Mouse (Mus musculus): ENCODE data around the gene Btbd7. TPM values are rescaled to one million over a fixed set of nuclear protein-coding genes. Genes with fewer than 3 reads are reported as not detected.

The Btbd7 gene
- total RNA-seq (2023): 34.9 and 50.3 TPM in 2 replicates

DNA sequence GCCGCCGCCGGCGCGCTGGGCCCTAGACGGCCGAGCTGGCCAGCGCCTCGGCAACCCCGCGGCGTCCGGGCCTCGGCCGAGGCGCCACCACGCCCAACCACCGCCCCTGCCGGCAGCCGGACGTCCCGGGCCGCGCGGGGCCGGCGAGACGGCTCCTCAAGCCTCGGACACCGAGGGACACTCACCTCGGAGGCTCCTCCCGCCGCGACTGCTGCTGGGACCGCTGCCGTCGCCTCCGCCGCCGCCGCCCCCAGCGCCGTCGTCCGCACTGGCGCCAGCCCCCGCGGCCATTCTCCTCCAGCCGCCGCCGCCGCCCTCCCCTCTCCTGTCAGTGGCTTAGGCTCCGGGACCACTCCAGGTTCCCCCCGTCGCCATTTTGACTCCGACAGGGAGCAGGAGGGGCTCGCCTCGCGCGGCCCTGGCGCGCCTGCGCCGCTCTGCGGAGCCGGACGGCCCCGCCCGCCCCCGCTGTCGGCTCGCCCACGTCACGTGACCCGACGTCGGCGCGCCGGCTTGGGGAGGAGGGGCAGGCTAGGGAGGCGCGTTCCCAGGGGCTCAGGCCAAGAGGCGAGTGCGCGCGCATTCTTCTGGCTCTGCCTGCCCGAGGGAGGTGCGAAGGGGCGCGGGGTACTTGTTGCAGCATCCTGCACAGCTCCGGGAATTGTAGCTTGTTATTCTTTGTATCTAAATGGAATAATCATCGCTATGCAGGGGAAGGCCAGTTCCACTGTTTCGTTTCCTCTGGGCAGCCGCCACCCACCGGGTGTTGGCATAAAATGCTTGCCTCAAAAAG lies at the start of gene Btbd7:
TSS of gene Btbd7 (minus strand) at position 441 of the 793 bp plus-strand sequence.

DNA sequence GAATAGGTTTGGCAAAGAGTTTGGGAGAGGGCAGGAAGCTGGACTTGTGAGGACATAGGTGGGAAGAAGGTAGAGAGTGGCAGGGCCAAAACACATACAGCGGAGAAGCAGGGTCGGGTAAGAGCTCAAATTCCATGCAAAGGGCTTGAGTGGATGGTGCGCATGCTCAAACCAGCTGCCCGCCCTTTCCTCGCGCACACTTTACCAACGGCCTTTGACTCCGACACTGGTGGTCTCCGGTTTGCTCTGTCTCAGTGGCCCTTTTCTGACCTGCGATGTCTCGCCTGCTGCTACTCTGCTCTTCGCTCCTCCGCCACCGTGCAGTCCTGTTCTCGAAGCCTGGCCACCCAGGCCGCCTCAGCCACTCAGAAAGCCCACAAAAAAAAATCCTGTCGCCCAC lies 20.8 kb upstream of the Btbd7 start, which contains the start of gene Cox8c:
TSS of gene Cox8c (plus strand) at position 226 of the 400 bp plus-strand sequence.

DNA sequence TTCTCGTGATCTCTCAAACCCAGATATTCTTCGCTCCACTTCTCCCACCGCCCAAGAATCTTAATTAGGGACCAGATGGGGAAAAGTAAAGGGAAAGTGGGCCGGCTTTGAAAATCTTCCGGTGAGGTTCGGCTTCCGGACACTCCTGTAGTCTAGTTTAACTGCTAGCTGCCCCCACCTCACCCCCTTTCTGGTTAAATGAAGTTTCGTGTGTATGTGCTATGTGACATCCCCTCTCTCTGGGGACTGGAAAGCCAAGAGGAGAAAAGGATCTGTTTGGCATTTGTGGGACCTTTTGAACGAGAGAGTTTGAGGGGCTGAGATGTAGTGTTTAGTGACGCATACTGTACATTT lies 119.9 kb downstream of the Btbd7 start, which contains the start of gene Gm20604:
TSS of gene Gm20604 (minus strand) at position 270 of the 354 bp plus-strand sequence.

DNA sequence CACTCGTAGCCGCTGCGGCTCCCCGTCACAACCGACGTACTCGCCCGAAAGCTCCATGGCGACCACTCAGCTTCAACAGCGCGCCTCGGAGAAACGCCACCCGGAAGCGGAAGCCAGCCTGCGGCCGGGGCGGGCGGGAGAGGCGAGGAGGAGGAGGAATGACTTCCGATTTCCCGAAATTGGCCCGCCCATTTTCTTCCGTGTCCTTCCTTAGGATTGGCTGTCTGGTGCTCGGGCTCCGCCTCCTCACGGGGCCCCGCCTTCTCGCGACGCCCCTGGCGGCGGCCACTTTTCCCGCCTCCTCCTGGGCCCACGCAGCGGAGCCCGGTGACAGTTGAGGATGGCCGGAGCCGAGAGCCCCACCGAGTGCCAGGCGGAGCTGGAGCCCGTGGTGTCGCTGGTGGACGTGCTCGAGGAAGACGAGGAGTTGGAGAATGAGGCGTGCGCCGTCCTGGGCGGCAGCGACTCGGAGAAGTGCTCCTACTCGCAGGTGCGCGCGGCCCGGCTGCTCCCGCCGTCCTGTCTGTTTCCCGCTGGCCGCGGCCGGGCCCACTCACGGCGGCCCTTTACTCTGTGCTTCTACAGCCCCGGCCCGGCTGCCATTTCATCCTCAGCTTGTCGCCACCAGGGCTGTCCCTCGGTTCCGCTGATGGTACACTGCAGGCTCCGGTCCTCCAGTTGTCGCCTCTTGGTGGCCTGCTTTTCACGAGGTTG lies 120.4 kb downstream of the Btbd7 start, which contains the start of the genes Gm28051, Gon7 and Ubr7:
TSS of gene Gm28051 (minus strand) at position 77 of the 714 bp plus-strand sequence.
TSS of gene Gon7 (minus strand) at position 115 of the 714 bp plus-strand sequence.
TSS of gene Ubr7 (plus strand) at position 279 of the 714 bp plus-strand sequence.

DNA sequence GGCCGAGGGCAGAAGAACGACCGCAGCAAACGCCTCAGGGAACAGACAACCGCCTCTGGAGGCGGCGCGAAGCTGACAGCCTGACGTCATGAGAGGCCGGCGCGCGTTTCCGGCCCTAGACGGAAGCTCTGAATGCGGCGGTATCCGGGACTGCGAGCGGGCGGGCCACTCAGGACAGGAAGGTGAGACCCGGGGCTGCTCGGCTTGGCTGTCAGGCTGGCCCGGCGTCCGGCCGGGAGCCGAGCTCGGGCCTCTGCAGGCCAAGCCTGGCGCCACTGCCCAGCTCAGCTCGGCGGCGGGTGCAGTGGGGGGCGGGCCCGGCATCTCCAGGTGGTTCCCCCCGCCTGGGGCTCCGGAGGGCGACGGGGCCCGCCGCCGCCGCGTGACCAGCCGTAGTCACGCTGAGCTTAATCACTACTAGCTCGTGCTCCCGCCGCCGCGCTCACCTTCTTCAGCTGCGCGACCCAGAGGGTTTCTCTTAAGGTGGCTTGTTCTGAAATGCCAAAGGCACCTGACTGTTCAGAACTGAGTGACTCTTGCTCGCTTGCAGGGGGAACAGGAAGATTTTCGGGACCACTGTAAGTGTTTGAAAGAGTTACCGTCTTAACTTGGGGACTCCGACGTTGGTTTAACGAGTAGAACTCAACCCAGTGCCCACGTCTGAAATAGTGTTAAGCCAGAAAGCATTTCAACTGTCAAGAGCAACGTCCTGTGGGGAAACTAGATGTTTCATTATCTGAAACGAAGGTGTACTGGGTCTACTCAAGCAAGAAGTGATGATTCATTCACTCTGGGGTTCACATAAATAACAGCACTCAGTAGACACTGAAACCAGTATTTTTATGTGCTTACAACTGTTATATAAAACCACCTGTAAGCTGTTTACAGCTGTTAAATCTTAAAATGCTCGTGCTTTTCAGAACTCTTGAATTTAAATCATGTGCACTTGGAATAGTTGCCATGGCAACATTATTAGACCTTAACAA lies 134.4 kb downstream of the Btbd7 start, which contains the start of the genes Moap1 and Tmem251:
TSS of gene Moap1 (minus strand) at position 73 of the 986 bp plus-strand sequence.
TSS of gene Tmem251 (plus strand) at position 174 of the 986 bp plus-strand sequence.

Other genes starting within 250 kb of the Btbd7 start
- 35.4 and 38.4 TPM in 2 replicates for gene Itpk1, start 173.5 kb downstream of the Btbd7 start, total RNA-seq (2023)
- gene Moap1, start 134.8 kb downstream of the Btbd7 start, total RNA-seq (2023): 9.1 and 14.4 TPM in 2 replicates
- gene Tmem251, start 134.7 kb downstream of the Btbd7 start, total RNA-seq (2023): 22.0 and 22.3 TPM in 2 replicates
- not detected in 2 replicates for gene Gm28051, start 120.7 kb downstream of the Btbd7 start, total RNA-seq (2023)
- gene Gon7, start 120.7 kb downstream of the Btbd7 start, total RNA-seq (2023): 22.1 and 24.6 TPM in 2 replicates
- 12.0 and 16.0 TPM in 2 replicates for gene Ubr7, start 120.5 kb downstream of the Btbd7 start, total RNA-seq (2023)
- 7.6 and 8.6 TPM in 2 replicates for gene Gm20604, start 119.8 kb downstream of the Btbd7 start, total RNA-seq (2023)
- not detected in 2 replicates for gene Cox8c, start 20.8 kb upstream of the Btbd7 start, total RNA-seq (2023)
- gene Unc79, start 70.4 kb upstream of the Btbd7 start, total RNA-seq (2023): not detected in 2 replicates